Mouse (Mus musculus) kidney, adult 2 months (tissue): ENCODE measurements around the gene Adgrl1. TPM values are rescaled to one million over a fixed set of nuclear protein-coding genes. Genes with fewer than 3 reads are reported as not detected.

Source experiments
- DNase-seq: peaks from one replicate; pipeline ENCODE4 v3.0.0; 2021
- H3K27ac ChIP-seq: fragments of 200-500 bp; 2 replicates; pipeline ENCODE4 v1.5.1; 2012; ENCODE audit warnings: low read depth, low read length, control low read depth, inconsistent platforms; ENCODE audit not compliant: insufficient read depth
- H3K27me3 ChIP-seq: fragments of 200-500 bp; replicated peaks from 2 replicates; pipeline ENCODE4 v1.6.1; 2012; ENCODE audit warnings: mild to moderate bottlenecking, moderate library complexity, low read length, inconsistent platforms; ENCODE audit not compliant: control insufficient read depth, insufficient read depth
- H3K36me3 ChIP-seq: fragments of 200-500 bp; 2 replicates; pipeline ENCODE4 v1.6.1; 2012; ENCODE audit warnings: mild to moderate bottlenecking, moderate library complexity, low read length, inconsistent platforms; ENCODE audit not compliant: control insufficient read depth, insufficient read depth
- H3K4me1 ChIP-seq: fragments of 200-500 bp; 2 replicates; pipeline ENCODE4 v1.6.1; 2011; ENCODE audit warnings: low read length; ENCODE audit not compliant: control insufficient read depth, insufficient read depth
- H3K4me3 ChIP-seq: fragments of 200-500 bp; 2 replicates; pipeline ENCODE4 v1.5.1; 2011; ENCODE audit warnings: mild to moderate bottlenecking, low read depth, low read length, control low read depth; ENCODE audit not compliant: insufficient read depth
- CTCF ChIP-seq: fragments of 200-500 bp; conservative IDR thresholded peaks from 2 replicates; pipeline ENCODE4 v1.5.1; 2011; ENCODE audit warnings: low read depth, mild to moderate bottlenecking, control low read depth, low read length, moderate library complexity, mixed read lengths; ENCODE audit not compliant: insufficient read depth, insufficient read length
- POLR2A ChIP-seq: fragments of 200-500 bp; IDR thresholded peaks from one replicate; pipeline ENCODE4 v1.6.1; 2011; ENCODE audit warnings: low read depth, low read length, control low read depth
- WGBS: fragments of 180-500 bp; shearing (Covaris S2); methylation state at CpG from one replicate; pipeline ENCODE4 v1.1.7; 2018; 5-methylcytosine and 5-hydroxymethylcytosine counted together
- polyA plus RNA-seq: library from polyadenylated mRNA; depleted of rRNA; stranded (reverse); fragments of >200 nt; gene quantifications from 2 replicates; pipeline ENCODE4 v1.2.3, GENCODE M21; 2012

Gene Adgrl1
- polyA plus RNA-seq, 1 experiment, result 28.7 TPM

DNA sequence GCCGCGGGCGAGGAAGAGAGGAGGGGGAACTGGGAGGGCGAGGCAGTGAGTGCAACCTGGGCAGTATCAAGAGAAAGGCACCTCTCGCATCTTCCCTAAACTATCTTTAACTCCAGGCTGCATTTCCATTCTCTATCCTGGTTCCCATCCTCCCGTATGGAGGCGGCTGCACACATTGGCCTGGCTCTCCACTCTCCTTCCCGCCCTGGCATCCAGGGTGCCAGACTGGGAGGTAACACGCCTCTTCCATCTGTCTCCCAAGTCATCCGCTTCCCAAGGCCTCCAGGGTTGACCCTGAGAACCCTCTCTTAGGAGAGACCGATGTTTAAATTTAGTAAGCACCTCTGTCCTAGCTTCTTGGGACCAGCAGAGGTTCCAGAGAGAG, 24.3 kb upstream of the Adgrl1 start:
- H3K36me3 ChIP-seq, result no peaks in the 10 kb centered on the region
- DNase-seq, result no peak
- H3K4me3 ChIP-seq, result peak overlapping the region; percentile 69; the same call in 1 of the 2 replicates
- peaks cover 4% of the 10 kb centered on the region; the same call in 1 of the 2 replicates for H3K4me1 ChIP-seq
- no peak overlapping the region for H3K27ac ChIP-seq
- WGBS, result 3% methylated on average over 9 of the region's 11 CpGs
- no peaks in the 10 kb centered on the region for H3K27me3 ChIP-seq
- TF ChIP-seq CTCF (no peak), POLR2A (no peak)

DNA sequence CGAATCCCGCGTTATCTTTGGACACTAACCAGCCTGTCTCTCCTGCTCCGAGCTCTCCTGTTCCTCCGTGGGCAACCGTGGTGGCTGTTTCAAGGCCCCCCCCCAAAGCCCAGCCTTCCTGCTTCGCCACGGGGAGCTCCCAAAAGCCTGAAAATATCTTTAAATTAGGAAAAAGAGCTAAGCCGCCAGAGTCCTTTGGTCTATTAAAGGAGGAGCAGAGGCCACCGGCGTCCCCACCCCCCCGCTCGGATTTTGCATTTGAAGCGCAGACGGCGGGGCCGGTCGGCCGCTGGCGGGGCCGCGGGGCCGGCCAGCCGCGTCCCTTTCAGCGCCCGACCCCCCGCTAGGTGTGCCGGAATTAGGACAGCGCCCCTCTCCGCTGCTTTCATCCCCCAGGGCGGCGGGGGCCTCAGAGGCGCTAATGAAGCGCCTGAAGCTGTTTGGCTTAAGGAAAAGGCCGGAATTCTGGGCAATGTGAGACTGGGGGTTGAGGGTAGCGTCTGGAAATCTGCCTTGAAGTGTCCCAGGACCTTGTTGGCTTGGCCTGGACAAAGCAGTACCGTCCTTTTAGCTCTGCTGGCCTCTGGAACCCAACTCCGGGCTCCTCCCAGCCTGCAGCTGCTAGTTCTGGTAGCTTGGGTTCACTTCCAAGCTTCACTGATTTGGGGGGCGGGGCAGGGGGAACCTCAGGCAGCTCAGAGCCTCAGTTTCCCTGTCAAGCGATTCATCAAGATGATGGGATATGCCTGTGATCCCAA, 23.6 kb upstream of the Adgrl1 start:
- Histone ChIP-seq H3K4me1 (peaks cover 4% of the 10 kb centered on the region; the same call in 1 of the 2 replicates), H3K36me3 (no peaks in the 10 kb centered on the region), H3K4me3 (no peak overlapping the region), H3K27me3 (no peaks in the 10 kb centered on the region), H3K27ac (no peak overlapping the region)
- no peak for DNase-seq
- WGBS, result 9% methylated on average over 41 of the region's 41 CpGs
- TF ChIP-seq POLR2A, result no peak
- TF ChIP-seq CTCF, result no peak

GRCm38 (mm10) chr8:83876838-83877223, 23.1 kb upstream of the Adgrl1 start:
- no peak for TF ChIP-seq POLR2A
- 0 out of 2 replicates have a peak, but pooled peaks have one; percentile 0 for TF ChIP-seq CTCF
- Histone ChIP-seq H3K27ac (no peak overlapping the region), H3K36me3 (no peaks in the 10 kb centered on the region), H3K27me3 (no peaks in the 10 kb centered on the region), H3K4me3 (no peak overlapping the region), H3K4me1 (peaks cover 4% of the 10 kb centered on the region; the same call in 1 of the 2 replicates)
- no peak for DNase-seq
- 34% methylated on average over 10 of the region's 10 CpGs for WGBS

GRCm38 (mm10) chr8:83888409-83888808, 11.5 kb upstream of the Adgrl1 start:
- H3K27ac ChIP-seq, result no peak overlapping the region
- no peak overlapping the region for H3K4me3 ChIP-seq
- no peaks in the 10 kb centered on the region for H3K4me1 ChIP-seq
- no peaks in the 10 kb centered on the region for H3K27me3 ChIP-seq
- no peaks in the 10 kb centered on the region for H3K36me3 ChIP-seq
- DNase-seq, result no peak
- 78% methylated on average over 2 of the region's 2 CpGs for WGBS
- TF ChIP-seq POLR2A, result no peak
- no peak for TF ChIP-seq CTCF

GRCm38 (mm10) chr8:83892061-83892460, 7.8 kb upstream of the Adgrl1 start:
- Histone ChIP-seq H3K4me3 (no peak overlapping the region), H3K4me1 (no peaks in the 10 kb centered on the region), H3K27ac (no peak overlapping the region), H3K27me3 (no peaks in the 10 kb centered on the region), H3K36me3 (no peaks in the 10 kb centered on the region)
- TF ChIP-seq CTCF, result no peak
- no peak for TF ChIP-seq POLR2A
- 43% methylated on average over 4 of the region's 4 CpGs for WGBS
- no peak for DNase-seq

DNA sequence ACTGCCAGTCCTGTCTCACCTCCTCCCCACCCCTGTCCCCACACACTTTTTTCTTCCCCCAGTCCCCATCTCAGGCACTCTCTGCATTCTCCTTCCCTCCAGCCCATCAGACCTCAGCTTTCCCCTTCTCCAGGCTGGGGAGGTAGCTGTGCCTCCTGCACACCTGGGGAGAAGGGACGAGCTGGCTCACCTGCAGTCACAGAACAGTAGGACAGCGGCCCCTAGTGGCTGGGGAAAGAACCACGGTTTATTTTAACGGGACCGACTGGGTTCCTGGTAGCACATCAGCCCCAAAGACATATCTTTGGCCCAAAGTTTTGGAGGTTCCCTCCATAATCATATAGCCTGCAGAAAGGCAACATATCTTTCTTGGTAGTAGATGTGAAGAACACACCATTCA, 6.0 kb upstream of the Adgrl1 start:
- peak; percentile 85 for DNase-seq
- H3K4me1 ChIP-seq, result no peaks in the 10 kb centered on the region
- H3K27ac ChIP-seq, result no peak overlapping the region
- H3K4me3 ChIP-seq, result no peak overlapping the region
- H3K27me3 ChIP-seq, result no peaks in the 10 kb centered on the region
- peak; percentile 92 for TF ChIP-seq CTCF
- no peak for TF ChIP-seq POLR2A
- WGBS, result 2% methylated on average over 5 of the region's 5 CpGs
- H3K36me3 ChIP-seq, result no peaks in the 10 kb centered on the region

- 5% methylated on average over 5 of the region's 5 CpGs for WGBS
These were observed 4.0 kb upstream of the Adgrl1 start for GRCm38 (mm10) chr8:83895894-83896293.

More at GRCm38 (mm10) chr8:83895894-83896293, 4.0 kb upstream of the Adgrl1 start:
- no peaks in the 10 kb centered on the region for H3K36me3 ChIP-seq
- peak; percentile 59 for DNase-seq
- H3K4me3 ChIP-seq, result no peak overlapping the region
- no peak overlapping the region for H3K27ac ChIP-seq
- H3K27me3 ChIP-seq, result no peaks in the 10 kb centered on the region
- TF ChIP-seq CTCF (peak; percentile 89), POLR2A (no peak)
- no peaks in the 10 kb centered on the region for H3K4me1 ChIP-seq
